Comparison of ENCODE assay signal across 3 mouse cellular contexts in the genomic region with DNA sequence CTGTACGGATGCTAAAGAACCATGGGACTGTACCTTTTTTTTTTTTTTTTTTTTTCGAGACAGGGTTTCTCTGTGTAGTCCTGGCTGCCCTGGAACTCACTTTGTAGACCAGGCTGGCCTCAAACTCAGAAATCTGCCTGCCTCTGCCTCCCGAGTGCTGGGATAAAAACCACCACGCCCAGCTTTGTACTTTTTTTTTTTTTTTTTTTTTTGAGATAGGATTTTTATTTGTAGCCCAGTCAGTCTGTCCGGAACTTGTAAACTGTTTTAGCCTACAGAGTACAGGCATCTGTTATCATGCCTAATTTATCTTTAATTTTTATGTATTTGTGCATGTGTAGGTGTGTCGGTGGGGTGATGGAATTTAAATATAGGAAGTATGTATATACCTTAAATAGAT.
TF ChIP-seq lines count a peak whose summit lies in the region.

No protein-coding gene starts in this region.

TF ChIP-seq in CH12.LX, 34 proteins besides CTCF, POLR2A, EP300 and RAD21:
- TF ChIP-seq ZNF384 (IDR thresholded peaks at IDR 0.05; ENCODE audit: low read depth, low read length): peak; percentile 42

TF ChIP-seq in ES-E14, 5 proteins besides CTCF, POLR2A, EP300 and RAD21:
- TF ChIP-seq ZNF384 (IDR thresholded peaks at IDR 0.05; ENCODE audit: low read depth, low read length): peak; percentile 56; the same call in 1 of the 2 replicates

TF ChIP-seq in MEL, 35 proteins besides CTCF, POLR2A, EP300 and RAD21:
- TF ChIP-seq ZNF384 (IDR thresholded peaks at IDR 0.05; ENCODE audit: low read depth, low read length): peak; percentile 71
TF ChIP-seq in MEL: peak in this region for 1; not testable (repeated sequence) for 34.
